In genomic region chr1:135800192-135800950, GRCm38 (mm10) we compare ENCODE assay signal across 12 mouse cellular contexts. TPM values are rescaled to one million over a fixed set of nuclear protein-coding genes. Genes with fewer than 3 reads are reported as not detected.
DNase-seq lines count a peak whose midpoint lies in the region; ATAC-seq and TF ChIP-seq lines count a peak whose summit lies in the region.
"Had no signal": no experiment of that assay in that cellular context is flagged by ENCODE, and none has a peak within 500 bp of the region (broad histone marks: within the 10 kb centered on the region; RNA-seq: fewer than 3 reads in every experiment).

No protein-coding gene starts in this region.

- H3K27me3 ChIP-seq in heart, embryonic 14.5 days (ENCODE audit: control insufficient read depth, insufficient read depth, low read length), result no peaks in the 10 kb centered on the region
- no peaks in the 10 kb centered on the region; the same call in 1 of the 2 replicates for H3K27me3 ChIP-seq in hindbrain, embryonic 11.5 days (ENCODE audit: control insufficient read depth, insufficient read depth, low read length)
- H3K27me3 ChIP-seq in liver, embryonic 14.5 days (ENCODE audit: control insufficient read depth, insufficient read depth, low read length), result no peaks in the 10 kb centered on the region

- H3K36me3 ChIP-seq in heart, embryonic 14.5 days (ENCODE audit: control insufficient read depth, insufficient read depth, low read length), result peaks cover 45% of the 10 kb centered on the region
- no peaks in the 10 kb centered on the region for H3K36me3 ChIP-seq in hindbrain, embryonic 11.5 days (ENCODE audit: control insufficient read depth, insufficient read depth, low read length)
- H3K36me3 ChIP-seq in liver, embryonic 14.5 days (replicated peaks; ENCODE audit: control insufficient read depth, insufficient read depth, low read depth), result no peaks in the 10 kb centered on the region
- H3K36me3 ChIP-seq: midbrain, embryonic 12.5 days had no signal

- H3K9ac ChIP-seq in heart, embryonic 14.5 days (ENCODE audit: low read length), result peak overlapping the region; percentile 97
- H3K9ac ChIP-seq in hindbrain, embryonic 11.5 days (ENCODE audit: low read depth, low read length), result no peak overlapping the region
- no peak overlapping the region for H3K9ac ChIP-seq in liver, embryonic 14.5 days (replicated peaks)
- H3K9ac ChIP-seq: midbrain, embryonic 12.5 days had no signal

- no peaks in the 10 kb centered on the region for H3K9me3 ChIP-seq in heart, embryonic 14.5 days (ENCODE audit: control insufficient read depth, low read length)
- no peaks in the 10 kb centered on the region for H3K9me3 ChIP-seq in hindbrain, embryonic 11.5 days (ENCODE audit: control insufficient read depth, low read length)
- no peaks in the 10 kb centered on the region for H3K9me3 ChIP-seq in liver, embryonic 14.5 days (ENCODE audit: control insufficient read depth, low read length)
- H3K9me3 ChIP-seq: midbrain, embryonic 12.5 days had no signal

- no peak for DNase-seq in heart, postnatal 36 days
- peak; percentile 30 for DNase-seq in MEL-GATA-1-ER (ENCODE audit: extremely low read depth, low read depth)
- no peak for DNase-seq in hindbrain, embryonic 11.5 days (ENCODE audit: low spot score)
- DNase-seq in liver, embryonic 14.5 days (ENCODE audit: low read depth in 3 of 3, low spot score in 3 of 3), result no peak
- no peak for DNase-seq in frontal cortex, postnatal 14 days (ENCODE audit: low spot score in 2 of 2)
- DNase-seq in layer of hippocampus, postnatal 25 days (ENCODE audit: extremely low spot score in 1 of 2, low spot score in 1 of 2), result no peak
- DNase-seq in frontal cortex, postnatal 36 days (ENCODE audit: low spot score in 2 of 2), result no peak
- DNase-seq: kidney, adult 9 months; spleen, adult 18-20 months had no signal

- TF ChIP-seq EP300 in liver, embryonic 14.5 days (IDR thresholded peaks at IDR 0.05; ENCODE audit: low read depth), result no peak

- ATAC-seq in heart, embryonic 14.5 days (ENCODE audit: insufficient number of reproducible peaks, insufficient read depth, low FRiP score, low read depth), result peak; percentile 93
- ATAC-seq in hindbrain, embryonic 11.5 days (ENCODE audit: low FRiP score), result 0 out of 2 replicates have a peak, but pooled peaks have one; percentile 35
- ATAC-seq in liver, embryonic 14.5 days (ENCODE audit: insufficient read depth), result peak; percentile 18; the same call in 1 of the 2 replicates

- peak overlapping the region; percentile 75 for H3K4me2 ChIP-seq in heart, embryonic 14.5 days (ENCODE audit: low read length)
- no peak overlapping the region for H3K4me2 ChIP-seq in hindbrain, embryonic 11.5 days (replicated peaks; ENCODE audit: low read depth, low read length)
- no peak overlapping the region for H3K4me2 ChIP-seq in liver, embryonic 14.5 days (ENCODE audit: low read depth)
- H3K4me2 ChIP-seq: midbrain, embryonic 12.5 days had no signal

- 6% methylated on average over 8 of the region's 8 CpGs for WGBS in heart, embryonic 14.5 days
- 44% methylated on average over 8 of the region's 8 CpGs for WGBS in hindbrain, embryonic 11.5 days
- 22% methylated on average over 8 of the region's 8 CpGs for WGBS in liver, embryonic 14.5 days (ENCODE audit: insufficient replicate concordance)

- TF ChIP-seq CTCF in liver, embryonic 14.5 days (IDR thresholded peaks at IDR 0.05; ENCODE audit: low read depth), result no peak

- H3K4me1 ChIP-seq in heart, embryonic 14.5 days (ENCODE audit: control insufficient read depth in 2 of 2, insufficient read depth in 2 of 2, low read length in 2 of 2), result peaks cover 63 to 79% of the 10 kb centered on the region in 2 experiments
- 0 out of 2 replicates have a peak, but pooled peaks cover 5% of the 10 kb centered on the region for H3K4me1 ChIP-seq in hindbrain, embryonic 11.5 days (replicated peaks; ENCODE audit: control insufficient read depth, insufficient read depth, low read length)
- H3K4me1 ChIP-seq in liver, embryonic 14.5 days (replicated peaks; ENCODE audit: control insufficient read depth in 2 of 2, insufficient read depth in 2 of 2, low read length in 1 of 2), result peaks cover 0 to 12% of the 10 kb centered on the region in 2 experiments; a peak in 2 of 4 replicates

- intact Hi-C loops in heart, postnatal 36 days (cut with DNase I), result no loop called here

- H3K4me3 ChIP-seq in heart, embryonic 14.5 days (ENCODE audit: control insufficient read depth in 1 of 2, insufficient read depth in 1 of 2, low read depth in 1 of 2, low read length in 2 of 2), result peak overlapping the region; percentile 62 to 63
- H3K4me3 ChIP-seq in hindbrain, embryonic 11.5 days (ENCODE audit: low read depth, low read length), result no peak overlapping the region
- no peak overlapping the region for H3K4me3 ChIP-seq in liver, embryonic 14.5 days (ENCODE audit: insufficient read depth in 1 of 2, low read depth in 2 of 2, low read length in 2 of 2)
- H3K4me3 ChIP-seq: erythroblast, embryonic 14.5 days; midbrain, embryonic 12.5 days had no signal

- peak overlapping the region; percentile 100 for H3K27ac ChIP-seq in heart, embryonic 14.5 days (replicated peaks in 1 of 2; ENCODE audit: control insufficient read depth in 1 of 2, insufficient read depth in 1 of 2, low read depth in 2 of 2, low read length in 2 of 2)
- H3K27ac ChIP-seq in hindbrain, embryonic 11.5 days (ENCODE audit: low read depth, low read length), result no peak overlapping the region
- H3K27ac ChIP-seq in liver, embryonic 14.5 days, result no peak overlapping the region
- H3K27ac ChIP-seq: midbrain, embryonic 12.5 days had no signal

RNA-seq across cellular contexts. Expression of gene Lad1, which starts 18.0 kb away (rescaled TPM):
- 3.1 and 4.8 TPM in 2 replicates for polyA plus RNA-seq in heart, embryonic 14.5 days (2014; fragmentation: Nextera tagmentation; extraction: Ambion mirVana)
- 1 to 10 TPM; 5.6 to 8.2 TPM for total RNA-seq in heart, postnatal 36 days (2021)
- polyA plus RNA-seq in hindbrain, embryonic 11.5 days (2014; fragmentation: Nextera tagmentation; extraction: Ambion mirVana), result 0.96 and 1.3 TPM in 2 replicates
- 0.12 and 0.30 TPM in 2 replicates for polyA plus RNA-seq in liver, embryonic 14.5 days (2012; rRNA removed)
- polyA plus RNA-seq in liver, embryonic 14.5 days (2014; fragmentation: Nextera tagmentation; extraction: Ambion mirVana), result 0.13 and 0.14 TPM in 2 replicates
- total RNA-seq in layer of hippocampus, postnatal 25 days (2021), result 1 to 10 TPM; 1.3 to 2.0 TPM
- polyA plus RNA-seq: erythroblast, embryonic 14.5 days had no signal

RNA-seq across cellular contexts. Expression of gene Tnni1, which starts 21.1 kb away (rescaled TPM):
- polyA plus RNA-seq in heart, embryonic 14.5 days (2014; fragmentation: Nextera tagmentation; extraction: Ambion mirVana), result 5,020 and 5,035 TPM in 2 replicates
- total RNA-seq in heart, postnatal 36 days (2021), result 1 to 10 TPM; 1.0 to 1.4 TPM
- polyA plus RNA-seq in hindbrain, embryonic 11.5 days (2014; fragmentation: Nextera tagmentation; extraction: Ambion mirVana), result 6.0 and 11.3 TPM in 2 replicates
- polyA plus RNA-seq in liver, embryonic 14.5 days (2012; rRNA removed), result 0.95 and 1.3 TPM in 2 replicates
- polyA plus RNA-seq in liver, embryonic 14.5 days (2014; fragmentation: Nextera tagmentation; extraction: Ambion mirVana), result 1.5 and 1.7 TPM in 2 replicates
- 1 to 10 TPM; 4.1 to 5.9 TPM for total RNA-seq in layer of hippocampus, postnatal 25 days (2021)
- polyA plus RNA-seq: erythroblast, embryonic 14.5 days had no signal

RNA-seq across cellular contexts. Expression of gene Phlda3, which starts 34.5 kb away (rescaled TPM):
- 72.4 and 77.2 TPM in 2 replicates for polyA plus RNA-seq in heart, embryonic 14.5 days (2014; fragmentation: Nextera tagmentation; extraction: Ambion mirVana)
- total RNA-seq in heart, postnatal 36 days (2021), result 10 to 100 TPM in 1 of 2 experiments, 1 to 10 TPM in 1; 9.7 to 13.3 TPM
- 18.2 and 18.6 TPM in 2 replicates for polyA plus RNA-seq in hindbrain, embryonic 11.5 days (2014; fragmentation: Nextera tagmentation; extraction: Ambion mirVana)
- polyA plus RNA-seq in liver, embryonic 14.5 days (2012; rRNA removed), result 3.2 TPM in 2 replicates
- polyA plus RNA-seq in liver, embryonic 14.5 days (2014; fragmentation: Nextera tagmentation; extraction: Ambion mirVana), result 4.5 and 5.2 TPM in 2 replicates
- 10 to 100 TPM; 17.2 to 22.7 TPM for total RNA-seq in layer of hippocampus, postnatal 25 days (2021)

RNA-seq across cellular contexts. Expression of gene Tnnt2, which starts 35.8 kb away (rescaled TPM):
- 7,347 and 7,875 TPM in 2 replicates for polyA plus RNA-seq in heart, embryonic 14.5 days (2014; fragmentation: Nextera tagmentation; extraction: Ambion mirVana)
- total RNA-seq in heart, postnatal 36 days (2021), result 1,000 to 10,000 TPM; 8,733 to 8,759 TPM
- 2.0 and 3.3 TPM in 2 replicates for polyA plus RNA-seq in hindbrain, embryonic 11.5 days (2014; fragmentation: Nextera tagmentation; extraction: Ambion mirVana)
- polyA plus RNA-seq in liver, embryonic 14.5 days (2012; rRNA removed), result 0.16 and 0.68 TPM in 2 replicates
- polyA plus RNA-seq in liver, embryonic 14.5 days (2014; fragmentation: Nextera tagmentation; extraction: Ambion mirVana), result 0.19 and 0.39 TPM in 2 replicates
- total RNA-seq in layer of hippocampus, postnatal 25 days (2021), result 1 to 10 TPM; 1.3 to 1.6 TPM
- polyA plus RNA-seq: erythroblast, embryonic 14.5 days had no signal

Comparison
In these comparisons a context has a peak if more than half of its experiments do, and no peak if none do; other contexts are left out.
1. ATAC-seq: peak in every context shown above with its lines; median percentile 93 in heart, embryonic 14.5 days; 35 in hindbrain, embryonic 11.5 days; 18 in liver, embryonic 14.5 days.
2. H3K27ac ChIP-seq: peak in heart, embryonic 14.5 days (2 of 2); none in hindbrain, embryonic 11.5 days (single experiment) and liver, embryonic 14.5 days (single experiment).
3. H3K4me3 ChIP-seq: peak in heart, embryonic 14.5 days (2 of 2); none in hindbrain, embryonic 11.5 days (single experiment) and liver, embryonic 14.5 days (0 of 2).
4. RNA of gene Tnni1, which starts 21.1 kb away (polyA plus RNA-seq): 5,020 to 5,035 TPM in heart, embryonic 14.5 days; 6.0 to 11.3 TPM in hindbrain, embryonic 11.5 days and 0.95 to 1.7 TPM in liver, embryonic 14.5 days; every median in the first group is over 100 times any median in the second.